Mouse (Mus musculus) liver, embryonic 14.5 days (tissue): ENCODE measurements around the gene Mbd5.

Source experiments
- CTCF ChIP-seq: IDR thresholded peaks from 2 replicates; pipeline ENCODE4 v1.5.1; 2016; ENCODE audit warnings: antibody characterized with exemption, low read depth, control low read depth
- EP300 ChIP-seq: IDR thresholded peaks from 2 replicates; pipeline ENCODE4 v1.6.1; 2016; ENCODE audit warnings: antibody characterized with exemption, low read depth

DNA sequence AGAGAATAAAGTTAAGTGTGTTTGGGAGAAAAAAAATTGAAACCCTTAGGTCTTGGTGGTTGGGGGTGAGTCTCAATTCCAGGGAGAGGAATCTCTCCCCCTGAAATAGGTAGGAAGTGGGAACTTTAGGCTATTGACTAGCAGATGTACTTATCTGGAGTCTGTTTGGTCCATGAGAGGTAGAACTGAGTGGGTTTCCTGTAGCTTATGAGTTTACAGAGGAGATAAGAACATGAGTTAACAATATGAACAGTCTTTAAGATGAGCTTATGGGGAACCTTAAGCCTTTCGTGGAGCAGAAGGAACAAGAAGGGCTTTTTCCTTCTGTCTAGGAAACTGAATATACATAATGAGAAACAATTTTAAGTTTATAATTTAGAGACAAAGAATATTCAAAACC is 404.8 kb downstream of the Mbd5 start:
- TF ChIP-seq CTCF (no peak), EP300 (no peak)
